Comparison of ENCODE assay signal across 19 mouse cellular contexts in the genomic region with DNA sequence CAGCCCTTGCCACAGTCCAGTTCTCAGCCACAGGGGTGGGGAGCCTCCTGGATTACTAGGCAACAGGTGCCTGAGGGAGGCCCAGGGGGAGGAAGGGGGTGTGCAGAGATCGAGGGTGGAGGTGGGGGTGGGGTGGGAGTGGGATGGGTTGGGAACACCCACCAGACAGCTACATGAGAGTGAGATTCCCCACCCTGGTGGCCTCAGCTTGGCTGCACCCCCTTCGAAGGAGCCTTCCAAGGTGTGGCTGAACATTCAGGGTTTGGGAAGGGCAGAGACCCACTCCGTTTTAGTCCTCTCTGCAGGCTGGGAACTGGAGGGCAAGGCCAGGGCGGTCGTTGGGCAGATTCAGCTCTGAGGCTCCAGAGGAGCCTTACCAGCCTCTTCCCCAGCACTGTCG. TPM values are rescaled to one million over a fixed set of nuclear protein-coding genes. Genes with fewer than 3 reads are reported as not detected.
A peak's percentile ranks its signal among the peaks of the same experiment; 100 is the strongest.
DNase-seq lines count a peak whose midpoint lies in the region; ATAC-seq lines count a peak whose summit lies in the region.
"Had no signal": no experiment of that assay in that cellular context is flagged by ENCODE, and none has a peak within 500 bp of the region (broad histone marks: within the 10 kb centered on the region; RNA-seq: fewer than 3 reads in every experiment).

No protein-coding gene starts in this region.

- H3K4me1 ChIP-seq in hindbrain, embryonic 12.5 days, result peaks cover 10% of the 10 kb centered on the region
- peaks cover 7% of the 10 kb centered on the region for H3K4me1 ChIP-seq in hindbrain, embryonic 16.5 days (ENCODE audit: control insufficient read depth, insufficient read depth, low read depth, low read length)
- peaks cover 20% of the 10 kb centered on the region for H3K4me1 ChIP-seq in midbrain, embryonic 13.5 days (replicated peaks)
- H3K4me1 ChIP-seq in midbrain, embryonic 11.5 days (ENCODE audit: control insufficient read depth, insufficient read depth, low read length), result 0 out of 2 replicates have a peak, but pooled peaks cover 2% of the 10 kb centered on the region
- H3K4me1 ChIP-seq in intestine, embryonic 15.5 days (replicated peaks), result peaks cover 18% of the 10 kb centered on the region
- H3K4me1 ChIP-seq in liver, embryonic 16.5 days (ENCODE audit: control insufficient read depth, low read depth, low read length), result peaks cover 25% of the 10 kb centered on the region
- peaks cover 33% of the 10 kb centered on the region for H3K4me1 ChIP-seq in heart, embryonic 11.5 days (ENCODE audit: control insufficient read depth, insufficient read depth, low read length)

- H3K36me3 ChIP-seq in hindbrain, embryonic 12.5 days, result 0 out of 2 replicates have a peak, but pooled peaks cover 3% of the 10 kb centered on the region
- H3K36me3 ChIP-seq in hindbrain, embryonic 16.5 days (ENCODE audit: control insufficient read depth, insufficient read depth, low read length), result no peaks in the 10 kb centered on the region
- no peaks in the 10 kb centered on the region; the same call in 1 of the 2 replicates for H3K36me3 ChIP-seq in midbrain, embryonic 13.5 days
- 0 out of 2 replicates have a peak, but pooled peaks cover 3% of the 10 kb centered on the region for H3K36me3 ChIP-seq in midbrain, embryonic 11.5 days (ENCODE audit: control insufficient read depth, insufficient read depth, low read length)
- no peaks in the 10 kb centered on the region for H3K36me3 ChIP-seq in intestine, embryonic 15.5 days
- no peaks in the 10 kb centered on the region for H3K36me3 ChIP-seq in liver, embryonic 16.5 days (ENCODE audit: control insufficient read depth, insufficient read depth)
- no peaks in the 10 kb centered on the region for H3K36me3 ChIP-seq in heart, embryonic 11.5 days (ENCODE audit: control insufficient read depth, insufficient read depth, low read length)

- H3K9me3 ChIP-seq in hindbrain, embryonic 12.5 days (replicated peaks), result no peaks in the 10 kb centered on the region
- H3K9me3 ChIP-seq in hindbrain, embryonic 16.5 days (ENCODE audit: control insufficient read depth, low read length), result no peaks in the 10 kb centered on the region
- no peaks in the 10 kb centered on the region for H3K9me3 ChIP-seq in midbrain, embryonic 13.5 days
- H3K9me3 ChIP-seq in midbrain, embryonic 11.5 days (ENCODE audit: control insufficient read depth, low read length), result no peaks in the 10 kb centered on the region
- H3K9me3 ChIP-seq in intestine, embryonic 15.5 days, result no peaks in the 10 kb centered on the region
- no peaks in the 10 kb centered on the region for H3K9me3 ChIP-seq in liver, embryonic 16.5 days (replicated peaks; ENCODE audit: control insufficient read depth, low read length)
- no peaks in the 10 kb centered on the region for H3K9me3 ChIP-seq in heart, embryonic 11.5 days (replicated peaks; ENCODE audit: control insufficient read depth, low read length)
- H3K9me3 ChIP-seq: heart, embryonic 13.5 days had no signal

- H3K9ac ChIP-seq in hindbrain, embryonic 12.5 days, result no peak overlapping the region
- H3K9ac ChIP-seq in hindbrain, embryonic 16.5 days (ENCODE audit: low read depth, low read length), result no peak overlapping the region
- no peak overlapping the region for H3K9ac ChIP-seq in midbrain, embryonic 13.5 days (replicated peaks)
- H3K9ac ChIP-seq in midbrain, embryonic 11.5 days (ENCODE audit: low read length), result no peak overlapping the region
- no peak overlapping the region for H3K9ac ChIP-seq in intestine, embryonic 15.5 days
- H3K9ac ChIP-seq in liver, embryonic 16.5 days (ENCODE audit: low read depth, low read length), result no peak overlapping the region
- H3K9ac ChIP-seq in heart, embryonic 11.5 days (ENCODE audit: low read depth, low read length), result no peak overlapping the region

- H3K27ac ChIP-seq in hindbrain, embryonic 12.5 days, result no peak overlapping the region
- H3K27ac ChIP-seq in hindbrain, embryonic 16.5 days (ENCODE audit: low read depth, low read length), result no peak overlapping the region
- H3K27ac ChIP-seq in midbrain, embryonic 13.5 days, result no peak overlapping the region
- no peak overlapping the region for H3K27ac ChIP-seq in midbrain, embryonic 11.5 days (ENCODE audit: low read depth, low read length)
- H3K27ac ChIP-seq in intestine, embryonic 15.5 days, result 0 out of 2 replicates have a peak overlapping the region, but pooled peaks have one; percentile 48
- H3K27ac ChIP-seq in liver, embryonic 16.5 days (ENCODE audit: low read length), result no peak overlapping the region
- no peak overlapping the region for H3K27ac ChIP-seq in heart, embryonic 11.5 days (ENCODE audit: low read depth, low read length)
- H3K27ac ChIP-seq: gastrocnemius, adult 2 months had no signal

- no peak overlapping the region for H3K4me2 ChIP-seq in hindbrain, embryonic 12.5 days (replicated peaks)
- H3K4me2 ChIP-seq in hindbrain, embryonic 16.5 days (ENCODE audit: low read length), result no peak overlapping the region
- no peak overlapping the region for H3K4me2 ChIP-seq in midbrain, embryonic 13.5 days (replicated peaks)
- H3K4me2 ChIP-seq in midbrain, embryonic 11.5 days, result no peak overlapping the region
- H3K4me2 ChIP-seq in intestine, embryonic 15.5 days (replicated peaks), result no peak overlapping the region
- H3K4me2 ChIP-seq in liver, embryonic 16.5 days (ENCODE audit: low read depth, low read length), result no peak overlapping the region
- H3K4me2 ChIP-seq in heart, embryonic 11.5 days, result no peak overlapping the region
- H3K4me2 ChIP-seq: heart, embryonic 13.5 days had no signal

- H3K4me3 ChIP-seq in hindbrain, embryonic 12.5 days, result no peak overlapping the region
- no peak overlapping the region for H3K4me3 ChIP-seq in hindbrain, embryonic 16.5 days (ENCODE audit: low read length)
- no peak overlapping the region for H3K4me3 ChIP-seq in midbrain, embryonic 13.5 days (replicated peaks)
- no peak overlapping the region for H3K4me3 ChIP-seq in midbrain, embryonic 11.5 days (ENCODE audit: low read depth, low read length)
- H3K4me3 ChIP-seq in intestine, embryonic 15.5 days (replicated peaks), result no peak overlapping the region
- no peak overlapping the region for H3K4me3 ChIP-seq in liver, embryonic 16.5 days (ENCODE audit: low read depth, low read length)
- no peak overlapping the region for H3K4me3 ChIP-seq in heart, embryonic 11.5 days (ENCODE audit: low read depth, low read length)
- H3K4me3 ChIP-seq: gastrocnemius, adult 2 months; heart, embryonic 13.5 days had no signal

- no peak for DNase-seq in midbrain, embryonic 11.5 days (ENCODE audit: low spot score, missing footprints)
- DNase-seq in cerebellum, postnatal 14 days, result no peak
- DNase-seq: adrenal gland, postnatal 25 days; cerebellum, adult 11-12 months; cerebellum, postnatal 36 days; gastrocnemius, adult 2 months; heart, postnatal 36 days; right cerebral cortex, adult 18-20 months; thymus, postnatal 25 days had no signal

- WGBS in hindbrain, embryonic 12.5 days, result 85% methylated on average over 6 of the region's 6 CpGs
- WGBS in hindbrain, embryonic 16.5 days, result 82% methylated on average over 6 of the region's 6 CpGs
- WGBS in midbrain, embryonic 13.5 days, result 80% methylated on average over 6 of the region's 6 CpGs
- WGBS in midbrain, embryonic 11.5 days, result 82% methylated on average over 6 of the region's 6 CpGs
- WGBS in intestine, embryonic 15.5 days, result 59% methylated on average over 6 of the region's 6 CpGs
- WGBS in liver, embryonic 16.5 days (ENCODE audit: insufficient replicate concordance), result 56% methylated on average over 6 of the region's 6 CpGs
- WGBS in heart, embryonic 11.5 days (ENCODE audit: insufficient replicate concordance), result 61% methylated on average over 6 of the region's 6 CpGs

- no peaks in the 10 kb centered on the region for H3K27me3 ChIP-seq in hindbrain, embryonic 12.5 days
- no peaks in the 10 kb centered on the region for H3K27me3 ChIP-seq in hindbrain, embryonic 16.5 days (replicated peaks; ENCODE audit: control insufficient read depth, insufficient read depth, low read length)
- H3K27me3 ChIP-seq in midbrain, embryonic 13.5 days, result no peaks in the 10 kb centered on the region
- H3K27me3 ChIP-seq in midbrain, embryonic 11.5 days (ENCODE audit: control insufficient read depth, insufficient read depth, low read length), result no peaks in the 10 kb centered on the region
- H3K27me3 ChIP-seq in intestine, embryonic 15.5 days (replicated peaks), result no peaks in the 10 kb centered on the region
- no peaks in the 10 kb centered on the region for H3K27me3 ChIP-seq in liver, embryonic 16.5 days (ENCODE audit: control insufficient read depth, insufficient read depth, low read depth, low read length)
- no peaks in the 10 kb centered on the region for H3K27me3 ChIP-seq in heart, embryonic 11.5 days (ENCODE audit: control insufficient read depth, insufficient read depth, low read length)
- H3K27me3 ChIP-seq: heart, embryonic 13.5 days had no signal

- ATAC-seq in hindbrain, embryonic 12.5 days (ENCODE audit: low FRiP score), result peak; percentile 19; the same call in 1 of the 2 replicates
- no peak for ATAC-seq in hindbrain, embryonic 16.5 days
- peak; percentile 20; the same call in 1 of the 2 replicates for ATAC-seq in midbrain, embryonic 13.5 days
- no peak for ATAC-seq in midbrain, embryonic 11.5 days (ENCODE audit: low FRiP score)
- ATAC-seq in intestine, embryonic 15.5 days, result peak; percentile 64
- ATAC-seq in liver, embryonic 16.5 days (ENCODE audit: low read depth), result peak; percentile 23; the same call in 1 of the 2 replicates
- ATAC-seq in heart, embryonic 11.5 days (replicated peaks; ENCODE audit: insufficient number of reproducible peaks, low FRiP score, low TSS enrichment), result no peak; the same call in 1 of the 2 replicates
- ATAC-seq: inflammation-experienced regulatory T-cells, adult 6 months; lung, postnatal 0 days; midbrain, embryonic 16.5 days had no signal

RNA-seq across cellular contexts. Expression of a gene that starts 11.6 kb away (rescaled TPM):
- 33.2 and 33.4 TPM in 2 replicates for polyA plus RNA-seq in hindbrain, embryonic 12.5 days (2016; fragmentation: Nextera tagmentation; extraction: Ambion mirVana)
- 23.0 and 25.0 TPM in 2 replicates for polyA plus RNA-seq in hindbrain, embryonic 16.5 days (2015; fragmentation: Nextera tagmentation; extraction: Ambion mirVana)
- 35.6 and 40.9 TPM in 2 replicates for polyA plus RNA-seq in midbrain, embryonic 13.5 days (2015; fragmentation: Nextera tagmentation; extraction: Ambion mirVana)
- polyA plus RNA-seq in midbrain, embryonic 11.5 days (2014; fragmentation: Nextera tagmentation; extraction: Ambion mirVana), result 25.5 and 27.4 TPM in 2 replicates
- polyA plus RNA-seq in intestine, embryonic 15.5 days (2015; fragmentation: Nextera tagmentation; extraction: Ambion mirVana), result 16.9 and 18.8 TPM in 2 replicates
- 4.7 and 5.3 TPM in 2 replicates for polyA plus RNA-seq in liver, embryonic 16.5 days (2015; fragmentation: Nextera tagmentation; extraction: Ambion mirVana)
- 13.3 and 16.2 TPM in 2 replicates for polyA plus RNA-seq in heart, embryonic 11.5 days (2014; fragmentation: Nextera tagmentation; extraction: Ambion mirVana)

RNA-seq across cellular contexts. Expression of a gene that starts 12.0 kb away (rescaled TPM):
- 40.5 and 43.9 TPM in 2 replicates for polyA plus RNA-seq in hindbrain, embryonic 12.5 days (2016; fragmentation: Nextera tagmentation; extraction: Ambion mirVana)
- 56.7 and 61.8 TPM in 2 replicates for polyA plus RNA-seq in hindbrain, embryonic 16.5 days (2015; fragmentation: Nextera tagmentation; extraction: Ambion mirVana)
- polyA plus RNA-seq in midbrain, embryonic 13.5 days (2015; fragmentation: Nextera tagmentation; extraction: Ambion mirVana), result 46.6 and 50.5 TPM in 2 replicates
- polyA plus RNA-seq in midbrain, embryonic 11.5 days (2014; fragmentation: Nextera tagmentation; extraction: Ambion mirVana), result 33.5 and 35.5 TPM in 2 replicates
- 54.5 and 61.4 TPM in 2 replicates for polyA plus RNA-seq in intestine, embryonic 15.5 days (2015; fragmentation: Nextera tagmentation; extraction: Ambion mirVana)
- polyA plus RNA-seq in liver, embryonic 16.5 days (2015; fragmentation: Nextera tagmentation; extraction: Ambion mirVana), result 15.7 and 16.1 TPM in 2 replicates
- 34.1 and 37.0 TPM in 2 replicates for polyA plus RNA-seq in heart, embryonic 11.5 days (2014; fragmentation: Nextera tagmentation; extraction: Ambion mirVana)

Comparison
In these comparisons a context has a peak if more than half of its experiments do, and no peak if none do; other contexts are left out.
1. ATAC-seq: peak in hindbrain, embryonic 12.5 days (single experiment), midbrain, embryonic 13.5 days (single experiment), intestine, embryonic 15.5 days (single experiment) and liver, embryonic 16.5 days (single experiment); none in hindbrain, embryonic 16.5 days (single experiment), midbrain, embryonic 11.5 days (single experiment) and heart, embryonic 11.5 days (single experiment).